Mouse (Mus musculus): Measurements from ENCODE around the gene Mmgt2. TPM values are rescaled to one million over a fixed set of nuclear protein-coding genes. Genes with fewer than 3 reads are reported as not detected.

Mmgt2 gene
- total RNA-seq, 4 experiments from 2014 or later, result 5.3 to 7.2 (median 6.5) TPM

- DNase-seq (ENCODE audit: low spot score in 2 of 2), result no peak
These were observed 51.3 kb downstream of the Mmgt2 start for GRCm38 (mm10) chr11:62699749-62700148.

- no peak for DNase-seq (ENCODE audit: low spot score in 2 of 2)
These were observed 52.8 kb downstream of the Mmgt2 start for GRCm38 (mm10) chr11:62701218-62701617.

GRCm38 (mm10) chr11:62706141-62706540 is 57.7 kb downstream of the Mmgt2 start:
- no peak for DNase-seq (ENCODE audit: low spot score in 2 of 2)

- no peak for DNase-seq (ENCODE audit: low spot score in 2 of 2)
These were observed 59.8 kb downstream of the Mmgt2 start for GRCm38 (mm10) chr11:62708252-62708651.

GRCm38 (mm10) chr11:62710657-62711056 is 62.2 kb downstream of the Mmgt2 start:
- DNase-seq (ENCODE audit: low spot score in 2 of 2), result no peak

Other genes with a start within 250 kb of the Mmgt2 start
- 1 to 10 TPM; 1.6 to 1.9 (median 1.8) TPM for gene Pigl, start 190.2 kb upstream of the Mmgt2 start, total RNA-seq (2022)
- gene Ncor1, start 190.1 kb upstream of the Mmgt2 start, total RNA-seq (2022), result 100 to 1,000 TPM; 114 to 145 (median 126) TPM
- 10 to 100 TPM; 14.0 to 21.6 (median 17.8) TPM for gene Cenpv, start 109.4 kb upstream of the Mmgt2 start, total RNA-seq (2022)
- gene Ubb, start 97.5 kb upstream of the Mmgt2 start, total RNA-seq (2022), result 100 to 1,000 TPM; 864 to 966 (median 933) TPM
- 1 to 10 TPM in 2 of 4 experiments, under 1 TPM in 2; 0.46 to 1.3 (median 0.95) TPM for gene Trpv2, start 74.2 kb upstream of the Mmgt2 start, total RNA-seq (2022)
- gene Lrrc75a, start 141 bp upstream of the Mmgt2 start, total RNA-seq (2022), result 1 to 10 TPM; 2.7 to 4.6 (median 3.0) TPM
- 1 to 10 TPM in 1 of 4 experiments, under 1 TPM in 3; 0.48 to 1.4 (median 0.73) TPM for gene Zfp287, start 83.2 kb downstream of the Mmgt2 start, total RNA-seq (2022)
- gene Gm10428, start 104.4 kb downstream of the Mmgt2 start, total RNA-seq (2022), result not detected
- gene Zfp286, start 140.8 kb downstream of the Mmgt2 start, total RNA-seq (2022), result 1 to 10 TPM; 1.4 to 1.7 (median 1.6) TPM
- gene Trim16, start 171.6 kb downstream of the Mmgt2 start, total RNA-seq (2022), result 10 to 100 TPM; 35.0 to 46.2 (median 37.3) TPM
- gene Fbxw10, start 198.4 kb downstream of the Mmgt2 start, total RNA-seq (2022), result under 1 TPM in 3 of 4 experiments, not detected in 1; 0.11 to 0.65 (median 0.19) TPM
- 1 to 10 TPM; 3.5 to 6.2 (median 5.3) TPM for gene Tvp23b, start 230.8 kb downstream of the Mmgt2 start, total RNA-seq (2022)

Measured in gastrocnemius, adult 8-10 months (tissue).